Mouse (Mus musculus) lung, postnatal 4 days (tissue): ENCODE data around the gene Olfm2.
A peak's percentile ranks its signal among the peaks of the same experiment; 100 is the strongest.

Experiments used
- DNase-seq, 2 experiments: peaks; one replicate each; pipeline ENCODE4 v3.0.0; 2021

Olfm2 gene

DNA sequence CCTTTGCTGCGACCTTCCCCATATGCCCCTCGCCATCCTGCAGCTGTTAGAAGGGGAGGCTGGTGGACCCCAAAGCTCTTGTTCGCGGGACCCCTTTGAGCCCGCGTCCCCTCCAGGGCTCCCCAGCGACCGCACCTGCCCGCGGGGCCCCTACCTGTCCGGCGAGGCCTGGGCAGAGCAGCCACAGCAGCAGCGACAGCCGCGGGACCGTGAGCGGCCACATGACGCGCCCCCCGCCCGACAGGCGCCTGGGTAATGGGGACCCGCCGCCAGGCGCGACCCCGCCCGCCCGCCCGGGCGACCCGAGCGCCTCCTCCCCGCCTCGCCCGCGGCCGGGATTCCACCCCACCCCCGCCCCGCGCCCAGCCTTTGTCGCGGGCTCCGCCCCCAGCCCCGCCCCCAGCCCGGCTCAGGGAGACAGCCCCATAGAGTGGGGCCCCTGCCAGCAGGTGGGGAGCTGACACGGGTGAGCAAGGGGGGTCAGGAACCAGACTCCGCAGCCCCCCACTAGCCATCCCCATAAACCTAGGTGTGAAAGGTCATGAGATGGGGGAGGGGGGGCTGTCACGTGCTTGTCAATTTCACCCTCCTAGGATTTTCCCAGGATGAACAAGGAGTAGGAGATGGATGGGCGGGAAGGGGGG is at the start of gene Olfm2:
TSS of gene Olfm2 (minus strand) at position 333 of the 644 bp plus-strand sequence.
- DNase-seq = no peak

DNA sequence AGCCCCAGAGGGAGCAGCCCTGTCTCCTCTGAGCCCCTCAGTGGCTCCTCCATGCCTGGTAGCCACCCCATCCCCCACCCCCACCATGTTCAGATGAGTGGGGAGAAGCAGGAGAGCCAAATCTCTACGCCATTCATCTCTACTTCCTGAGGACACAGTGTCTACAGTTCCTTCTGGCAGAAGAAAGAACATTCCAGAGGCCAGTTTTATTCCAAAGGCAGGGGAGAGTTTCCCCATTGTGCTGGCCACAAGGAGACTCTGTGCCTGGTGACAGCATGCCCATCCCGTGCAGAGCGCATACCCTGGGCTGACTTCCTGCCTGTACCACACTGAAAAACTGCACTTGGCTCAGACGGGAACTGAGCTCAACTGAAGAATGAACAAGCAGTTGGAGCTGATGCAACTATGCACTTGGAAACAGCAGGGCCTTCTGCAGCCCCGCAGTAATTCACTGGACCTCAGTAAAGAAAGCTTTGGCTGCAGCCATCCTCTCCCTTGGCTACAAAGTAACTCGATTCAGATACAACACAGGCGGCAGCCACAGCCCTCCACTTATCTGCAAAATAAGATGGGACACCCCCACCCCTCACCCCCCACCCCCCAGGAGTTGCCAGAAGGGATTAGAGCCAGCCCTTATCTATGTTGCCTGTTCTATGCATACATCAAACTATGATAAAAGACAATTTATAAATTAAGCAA is 48.1 kb upstream of the Olfm2 start:
- DNase-seq = peak; percentile 36 to 69

DNA sequence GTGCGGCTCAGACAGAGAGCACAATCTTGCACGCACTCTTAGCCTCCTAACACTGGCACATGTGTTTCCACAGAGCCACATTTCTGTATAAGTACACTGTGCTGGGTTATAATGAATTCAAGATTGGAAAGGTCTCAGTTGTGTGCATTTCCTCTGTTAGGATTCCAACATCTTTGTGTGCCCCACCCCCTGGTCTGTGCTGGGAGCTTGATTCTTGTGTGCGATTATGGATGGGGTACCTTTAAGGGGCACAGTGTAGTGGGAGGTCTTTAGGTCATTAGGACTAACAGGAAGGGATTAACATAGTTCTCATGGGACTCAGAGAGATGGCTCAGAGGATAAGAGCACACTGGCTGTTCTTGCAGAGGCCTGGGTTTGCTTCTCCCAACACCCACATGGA is 44.2 kb upstream of the Olfm2 start:
- no peak for DNase-seq

DNA sequence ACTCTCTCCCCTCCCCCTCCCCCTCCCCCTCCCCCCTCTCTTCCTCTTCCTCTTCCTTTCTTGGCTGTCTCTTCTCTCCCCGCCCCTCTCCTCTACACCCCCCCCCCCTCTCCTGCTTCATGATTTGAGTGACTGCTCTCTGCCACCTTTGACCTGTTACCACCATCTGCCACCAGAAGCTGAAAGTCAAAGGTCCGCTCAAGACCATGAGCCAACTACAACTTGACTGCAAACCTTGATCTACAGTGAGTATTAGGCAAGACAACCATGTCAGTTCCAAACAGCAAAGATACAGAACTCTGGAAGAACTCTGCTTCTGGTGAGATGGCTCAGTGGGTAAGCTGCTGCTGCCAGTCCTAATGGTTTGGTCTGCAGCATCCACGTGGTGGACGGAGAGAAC is 43.5 kb upstream of the Olfm2 start:
- DNase-seq = no peak

DNA sequence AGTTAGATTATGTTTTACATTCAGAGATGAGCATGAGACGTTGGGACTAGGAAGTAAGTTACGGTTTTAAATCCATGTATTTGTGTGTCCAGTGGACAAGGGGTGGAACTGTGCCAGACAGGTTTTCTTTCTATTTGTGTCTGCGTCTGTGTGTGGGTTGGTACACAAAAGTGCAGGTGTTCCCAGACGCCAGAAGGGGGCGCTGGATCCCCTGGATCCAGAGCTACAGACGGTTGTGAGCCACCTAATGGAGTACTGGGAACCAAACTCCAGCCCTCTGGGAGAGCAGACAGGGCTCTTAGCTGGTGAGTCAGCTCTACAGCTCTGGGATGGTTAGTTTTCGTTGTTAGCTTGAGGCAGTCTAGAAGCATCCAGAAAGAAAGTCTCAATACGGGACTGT is 41.8 kb upstream of the Olfm2 start:
- DNase-seq = no peak

DNA sequence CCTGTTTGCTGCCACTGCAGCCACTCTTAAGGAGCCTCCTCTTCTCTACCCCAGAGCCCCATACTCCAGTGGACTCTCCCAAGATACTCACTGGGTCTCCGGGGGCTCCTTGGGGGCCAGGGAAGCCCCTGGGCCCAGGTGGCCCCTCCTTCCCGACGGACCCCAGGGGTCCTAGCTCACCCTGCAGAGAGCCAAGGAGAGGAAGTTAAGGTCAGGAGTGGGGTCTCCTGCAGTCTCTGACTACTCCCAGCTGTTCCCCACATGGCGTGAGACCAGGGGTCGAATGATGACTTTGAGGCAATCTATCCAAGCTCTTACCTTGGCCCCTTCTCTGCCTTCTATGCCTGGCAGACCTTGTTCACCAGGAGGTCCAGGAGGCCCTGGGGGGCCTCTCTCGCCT is 38.9 kb upstream of the Olfm2 start:
- DNase-seq = no peak

DNA sequence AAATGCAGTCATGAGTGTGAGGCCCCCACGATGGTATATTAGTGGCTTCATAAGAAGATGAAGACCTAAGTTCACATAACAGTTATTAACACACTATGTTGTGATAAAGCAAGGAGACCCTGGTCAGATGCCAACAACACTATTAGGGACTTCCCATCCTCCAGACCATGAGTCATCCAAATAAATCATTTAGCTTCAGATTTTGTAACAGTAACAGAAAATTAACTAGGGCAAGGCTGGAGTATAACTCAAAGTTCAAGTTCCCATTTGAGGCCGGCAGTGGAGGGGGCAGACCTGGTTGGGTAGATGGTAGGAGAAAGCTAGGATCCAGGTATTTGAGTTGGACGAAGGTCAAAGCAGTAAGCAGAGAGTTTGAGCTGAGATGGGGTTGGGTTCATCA is 35.1 kb upstream of the Olfm2 start:
- DNase-seq = no peak

DNA sequence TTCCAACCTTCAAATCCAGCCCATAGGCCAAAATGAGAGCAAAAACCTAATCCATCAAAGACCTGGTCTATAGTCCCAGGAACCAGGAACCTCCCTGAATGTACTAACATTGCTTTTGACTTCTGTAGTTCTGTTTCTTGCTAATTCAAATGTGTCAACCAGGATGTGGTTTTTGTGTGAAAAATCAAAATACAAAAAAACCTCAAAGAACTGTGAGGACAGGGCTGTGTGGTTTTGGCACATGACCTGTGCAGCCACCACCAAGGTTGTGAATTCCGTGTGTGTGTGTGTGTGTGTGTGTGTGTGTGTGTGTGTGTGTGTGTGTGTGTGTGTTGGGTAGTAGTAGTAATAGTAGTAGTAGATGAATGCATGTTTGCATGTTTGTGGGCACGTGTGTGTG is 19.1 kb upstream of the Olfm2 start:
- no peak for DNase-seq

DNA sequence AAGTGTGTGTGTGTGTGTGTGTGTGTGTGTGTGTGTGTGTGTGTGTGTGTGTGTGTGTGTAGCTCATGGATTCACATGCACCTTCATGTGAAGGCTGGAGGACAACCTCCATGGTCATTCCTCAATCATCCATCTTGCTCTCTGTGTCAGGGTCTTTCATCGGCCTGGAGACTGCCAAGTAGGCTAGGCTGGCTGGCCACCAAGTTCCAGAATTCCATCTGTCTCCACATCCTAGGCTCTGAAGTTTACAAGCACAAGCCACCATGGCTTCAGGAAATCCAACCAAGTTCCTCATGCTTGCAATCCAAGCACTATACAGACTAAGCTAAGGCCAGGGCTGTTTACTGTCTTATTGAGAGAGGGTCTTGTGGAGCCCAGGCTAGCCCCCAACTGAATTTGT is 16.9 kb upstream of the Olfm2 start:
- DNase-seq = no peak

DNA sequence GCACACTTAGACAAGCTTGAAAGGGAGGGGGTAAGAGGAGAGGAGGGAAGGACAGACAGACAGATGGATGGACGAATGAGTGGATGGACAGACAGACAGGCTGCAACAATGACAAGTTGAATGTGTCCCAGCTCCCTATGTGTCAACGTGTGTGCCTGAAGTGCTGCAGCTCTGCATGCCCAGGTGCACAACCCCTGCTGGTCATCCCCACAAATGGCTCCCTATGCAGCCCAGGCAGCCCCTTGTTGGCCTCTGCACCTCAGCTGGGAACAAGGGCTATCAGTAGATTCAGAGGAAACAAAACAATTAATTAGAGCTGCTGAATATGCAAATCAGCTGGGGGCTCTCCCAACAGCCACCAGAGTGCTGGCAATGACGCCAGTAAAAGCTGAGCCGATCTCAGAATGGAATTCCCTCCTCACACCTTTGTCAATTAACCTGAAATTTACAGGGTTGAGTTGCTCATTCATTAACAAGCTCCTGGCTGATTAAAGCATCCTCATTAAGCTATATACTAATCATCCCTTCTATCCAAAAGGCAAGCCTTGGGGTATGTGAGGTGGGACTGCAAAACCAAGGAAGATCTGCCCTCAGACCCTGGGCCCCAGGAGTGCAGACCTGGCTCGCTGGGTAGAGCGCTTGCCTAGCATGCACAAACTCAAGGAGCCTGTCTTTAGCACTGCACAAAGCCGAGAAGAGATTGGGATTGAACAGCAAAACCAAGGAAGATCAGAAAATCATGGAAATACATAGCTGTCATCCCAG is 16.2 kb upstream of the Olfm2 start:
- DNase-seq = no peak

DNA sequence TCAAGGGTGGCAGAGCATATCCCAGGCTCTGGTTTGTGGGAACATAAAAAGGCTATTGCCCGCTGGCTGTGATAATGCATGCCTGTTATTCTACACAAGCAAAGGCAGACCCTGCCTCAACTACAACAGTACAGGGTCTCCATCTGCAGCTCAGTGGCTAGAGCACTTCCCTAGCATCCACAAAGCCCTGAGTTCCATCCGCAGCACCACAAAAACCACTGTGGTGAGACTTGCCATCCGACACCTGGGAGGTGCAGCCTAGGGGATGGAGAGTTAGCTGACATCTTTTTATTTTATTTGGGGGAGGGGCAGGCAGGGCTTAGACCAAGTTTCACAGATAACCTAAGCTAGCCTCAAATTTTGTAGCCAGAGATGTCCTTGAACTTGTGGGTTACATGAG is 15.2 kb upstream of the Olfm2 start:
- DNase-seq = no peak

DNA sequence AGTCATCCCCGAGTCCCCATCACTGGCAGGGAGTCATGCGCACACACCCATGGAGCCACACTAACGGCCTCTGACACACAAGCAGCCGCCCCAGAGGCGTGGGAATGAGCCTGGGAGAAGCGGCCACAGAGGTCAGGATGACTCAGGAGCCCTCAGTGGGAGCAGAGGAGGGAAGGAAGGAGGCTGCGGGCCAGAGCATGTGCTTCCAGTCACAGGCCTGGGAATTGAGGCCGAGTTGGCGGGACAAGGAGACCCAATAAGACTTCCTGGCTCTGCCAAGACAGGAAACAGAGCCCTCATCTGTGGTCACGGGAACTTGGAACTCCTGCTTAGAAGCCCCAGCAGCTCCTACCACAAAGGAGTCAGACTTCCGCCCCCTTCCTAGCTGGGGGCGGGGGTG is 14.7 kb upstream of the Olfm2 start:
- DNase-seq = peak; percentile 35 to 53

DNA sequence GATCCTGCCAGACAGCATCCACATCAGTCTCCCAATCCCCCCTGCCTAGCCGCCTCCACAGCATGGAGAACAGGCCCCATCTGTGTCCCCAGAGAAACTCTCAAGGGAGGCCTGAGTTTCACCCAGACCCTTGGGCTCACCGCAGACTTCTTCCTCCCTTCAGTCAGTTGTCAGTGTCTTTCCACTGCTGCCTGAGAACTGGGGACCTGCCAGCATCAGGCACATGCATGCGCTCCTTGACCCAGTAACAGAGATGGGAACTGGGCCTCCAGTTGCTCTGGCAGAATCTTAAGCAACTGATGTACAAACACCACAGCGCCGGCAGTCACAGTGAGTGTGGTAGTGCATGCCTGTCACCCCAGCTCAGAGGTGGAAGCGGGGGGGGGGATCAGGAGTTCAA is 12.7 kb upstream of the Olfm2 start:
- DNase-seq = peak in 1 of 2 experiments; percentile 14

DNA sequence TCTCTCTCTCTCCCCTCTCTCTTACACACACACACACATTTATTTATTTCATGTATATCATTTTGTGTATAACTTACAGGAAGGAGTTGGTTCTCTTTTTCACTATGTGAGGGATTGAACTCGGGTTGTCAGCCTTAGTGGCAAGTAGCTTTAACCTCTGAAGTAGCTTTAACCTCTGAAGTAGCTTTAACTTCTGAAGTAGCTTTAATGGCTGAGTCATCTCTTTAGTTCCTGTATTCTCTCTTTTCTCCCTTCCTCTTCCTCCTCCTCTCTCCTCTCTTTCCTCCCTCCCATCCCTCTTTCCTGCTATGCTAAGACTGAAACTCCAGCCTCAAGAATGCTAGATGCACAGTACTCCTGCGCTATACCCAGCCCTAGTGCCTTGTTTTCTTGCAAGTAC is 12.1 kb upstream of the Olfm2 start:
- DNase-seq = no peak

DNA sequence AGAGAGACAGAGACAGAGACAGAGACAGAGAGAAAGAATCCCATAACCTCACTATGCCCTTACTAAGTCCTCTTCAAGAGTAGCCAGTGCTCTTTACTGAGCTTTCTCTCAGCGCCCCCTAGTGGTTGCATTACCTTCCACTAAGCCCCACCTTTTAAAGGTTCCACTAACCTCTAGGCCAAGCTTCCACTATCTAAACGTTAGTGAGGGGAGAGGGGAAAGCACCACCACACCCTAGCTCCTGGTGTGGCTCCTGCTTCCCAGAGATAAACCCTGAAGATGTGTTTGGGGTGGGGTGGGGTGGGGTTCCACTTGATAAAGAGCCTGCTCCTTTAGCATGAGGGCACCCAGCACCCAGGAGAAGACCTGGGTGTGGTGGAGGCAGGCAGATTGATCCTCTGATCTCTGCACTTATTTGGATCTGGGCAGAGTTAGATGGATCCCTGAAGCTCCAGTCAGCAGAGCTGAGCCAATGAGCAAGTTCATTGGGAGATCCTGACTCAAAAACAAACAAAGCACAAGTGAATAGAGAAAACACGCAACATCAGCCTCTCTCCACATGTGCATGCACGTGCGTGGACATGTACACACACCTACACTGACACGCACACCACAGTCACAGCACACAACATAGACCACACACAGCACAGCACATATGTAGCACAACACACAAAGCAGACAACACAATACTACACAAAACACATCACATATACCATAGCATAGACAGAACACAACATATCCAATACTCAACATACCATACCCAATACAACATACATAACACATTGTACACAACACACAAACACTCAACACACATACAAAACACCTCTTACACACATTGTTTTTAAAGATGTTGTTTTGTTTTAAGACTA is 11.2 kb upstream of the Olfm2 start:
- peak in 1 of 2 experiments; percentile 74 for DNase-seq

DNA sequence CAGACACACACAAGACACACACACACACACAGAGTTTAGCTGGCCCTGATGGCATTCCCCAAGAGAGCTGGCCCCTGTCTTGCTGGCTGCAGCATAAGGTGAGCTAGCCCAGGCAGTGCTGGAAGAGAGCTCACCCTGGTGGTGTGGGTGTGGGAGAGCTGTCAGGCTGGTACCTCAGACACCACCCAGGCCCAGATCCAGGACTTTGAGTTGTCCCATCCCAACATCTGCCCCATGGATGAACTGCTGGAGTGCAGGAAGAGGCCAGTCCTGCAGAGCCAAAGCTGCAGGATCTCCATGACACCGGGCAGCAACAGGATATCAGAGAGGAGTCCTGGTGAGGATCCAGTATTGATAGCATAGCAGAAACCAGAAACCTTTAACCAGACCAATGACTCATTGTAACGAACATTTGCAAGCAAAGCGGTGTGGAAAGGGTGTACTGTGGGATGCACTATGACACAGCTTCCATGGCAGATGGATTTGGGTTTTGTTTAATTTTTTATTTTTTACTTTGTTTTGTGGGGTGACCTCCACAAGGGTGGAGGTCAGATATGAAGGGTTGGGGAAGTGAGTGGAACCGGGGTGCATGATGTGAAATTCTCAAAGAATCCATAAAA is 10.0 kb upstream of the Olfm2 start:
- no peak for DNase-seq

DNA sequence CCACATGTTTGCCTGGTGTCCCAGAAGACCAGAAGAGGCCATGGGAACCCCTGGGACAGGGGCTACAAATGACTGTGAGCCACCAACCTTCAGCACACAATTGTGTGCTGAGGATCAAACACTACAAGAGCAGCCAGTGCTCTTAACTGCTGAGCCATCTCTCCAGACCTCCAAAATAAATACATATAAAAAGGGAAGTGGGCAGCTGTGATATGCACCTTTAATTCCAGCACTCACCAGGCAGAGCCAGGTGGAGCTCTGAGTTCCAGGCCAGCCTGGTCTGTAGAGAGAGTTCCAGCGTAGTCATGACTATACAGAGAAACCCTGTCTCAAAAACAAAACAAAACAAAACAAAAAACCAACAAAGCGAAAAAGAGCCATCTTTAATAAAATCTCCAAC is 8.2 kb upstream of the Olfm2 start:
- DNase-seq = no peak

DNA sequence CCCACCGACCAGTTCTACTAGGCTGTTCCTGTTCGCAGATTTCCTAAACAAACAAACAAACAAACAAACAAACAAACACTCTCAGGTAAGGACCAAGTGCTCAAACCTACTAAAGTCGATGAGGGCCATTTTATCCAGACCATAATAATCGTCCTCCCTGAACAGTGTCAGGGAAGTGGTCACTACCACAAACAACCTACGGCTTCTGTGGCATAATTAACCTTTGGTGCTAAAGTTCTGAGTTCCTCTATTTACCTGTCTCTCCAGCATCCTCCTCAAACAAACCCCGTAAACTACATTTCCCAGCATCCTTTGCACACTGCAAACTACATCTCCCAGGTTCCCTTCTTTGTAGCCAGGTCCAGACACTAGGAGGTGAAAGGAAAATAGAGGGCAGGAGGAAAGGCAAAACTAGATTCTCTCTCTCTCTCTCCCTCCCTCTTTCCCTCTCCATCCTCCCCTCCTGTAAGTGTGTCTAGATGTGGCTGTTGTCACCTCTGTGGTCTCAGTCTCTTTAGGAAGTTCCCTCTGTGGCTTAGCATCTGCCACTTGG is 5.4 kb upstream of the Olfm2 start:
- DNase-seq = no peak

DNA sequence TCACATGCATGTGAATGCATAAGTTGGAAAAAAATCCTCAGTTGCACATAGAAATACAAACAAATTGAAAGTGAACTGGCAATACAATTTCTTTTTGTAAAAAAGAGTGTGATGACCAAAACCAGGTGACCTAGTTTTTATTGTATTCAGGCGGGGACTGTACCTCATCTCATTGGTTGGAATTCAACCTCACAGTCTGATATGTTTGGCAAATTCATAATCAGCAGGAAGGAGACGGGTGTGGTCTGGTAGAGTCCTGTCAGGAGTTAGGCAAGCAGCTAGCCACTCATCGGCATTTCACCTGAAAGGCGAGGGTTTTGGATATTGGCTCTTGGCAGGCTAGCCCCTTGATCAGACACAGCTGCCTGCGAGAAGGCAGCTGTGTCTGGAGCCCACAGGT is 3.1 kb upstream of the Olfm2 start:
- no peak for DNase-seq

DNA sequence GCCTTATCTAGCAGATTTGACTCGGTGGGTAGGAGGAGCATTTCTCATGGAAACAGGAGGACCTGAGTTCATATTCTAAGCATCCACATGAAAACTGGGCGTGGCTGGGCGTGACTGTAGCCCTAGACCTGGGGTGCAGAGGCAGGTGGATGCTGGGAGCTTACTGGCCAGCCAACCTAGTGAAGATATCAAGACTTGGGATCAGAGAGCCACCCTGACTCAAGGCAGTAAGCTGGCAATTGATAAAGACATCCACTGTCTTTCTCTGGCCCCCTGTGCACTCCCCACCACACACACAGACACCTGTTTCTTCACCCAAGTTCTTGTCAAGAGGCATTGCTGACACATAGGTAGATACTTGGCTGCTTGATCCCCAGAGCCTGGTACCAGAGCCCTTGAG is 2.4 kb upstream of the Olfm2 start:
- DNase-seq = no peak

DNA sequence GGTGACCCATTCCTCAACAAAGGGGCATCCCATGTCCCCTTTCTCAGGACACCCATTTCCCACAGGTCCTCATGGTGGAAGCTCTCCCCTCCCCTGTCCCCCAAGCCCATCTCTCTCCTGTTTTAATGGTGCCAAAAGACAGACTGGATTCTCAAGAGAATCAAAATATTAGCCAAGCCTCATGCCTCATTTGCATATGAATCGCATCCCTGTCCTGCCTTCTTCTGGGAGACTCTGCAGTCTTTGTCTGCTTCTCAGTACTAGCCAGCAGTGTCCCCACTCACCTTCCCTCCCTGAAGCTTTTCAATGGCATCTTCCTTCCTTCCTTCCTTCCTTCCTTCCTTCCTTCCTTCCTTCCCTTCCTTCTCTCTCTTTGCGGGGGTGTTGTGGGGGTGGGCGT is 1.5 kb upstream of the Olfm2 start:
- DNase-seq = no peak
